Mouse (Mus musculus) embryo, embryonic 11.5 days (tissue): Measurements from ENCODE around the gene Mms22l.
A peak's percentile ranks its signal among the peaks of the same experiment; 100 is the strongest.
"Not testable (repeated sequence)": the region's sequence is repeated elsewhere in the genome, so short reads cannot be mapped to it uniquely, and the experiment has no call there.

Experiments
- DNase-seq: peaks from one replicate; pipeline ENCODE4 v3.0.0-alpha.2; 2012; ENCODE audit warnings: low read depth, low spot score

Mms22l gene

DNA sequence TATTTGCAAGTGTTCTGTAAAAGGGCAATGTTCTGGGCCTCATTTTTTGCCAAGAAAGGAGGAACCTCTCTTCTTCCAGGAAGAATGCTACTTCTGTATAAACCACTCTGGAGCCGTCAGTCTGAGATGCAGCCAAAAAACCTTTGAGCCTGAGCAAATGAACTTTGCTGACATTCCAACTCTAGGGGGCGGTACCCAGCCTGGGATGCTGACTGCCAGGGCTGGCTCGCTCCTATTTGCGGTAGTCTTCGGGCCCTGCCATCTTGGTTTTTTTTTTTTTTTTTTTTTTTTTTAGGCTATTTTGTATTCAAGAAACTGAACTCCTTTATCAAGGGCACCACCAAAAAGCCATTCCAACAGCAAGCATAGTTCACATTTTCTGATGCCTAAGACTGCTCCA, 124.2 kb downstream of the Mms22l start:
- no peak for DNase-seq

DNA sequence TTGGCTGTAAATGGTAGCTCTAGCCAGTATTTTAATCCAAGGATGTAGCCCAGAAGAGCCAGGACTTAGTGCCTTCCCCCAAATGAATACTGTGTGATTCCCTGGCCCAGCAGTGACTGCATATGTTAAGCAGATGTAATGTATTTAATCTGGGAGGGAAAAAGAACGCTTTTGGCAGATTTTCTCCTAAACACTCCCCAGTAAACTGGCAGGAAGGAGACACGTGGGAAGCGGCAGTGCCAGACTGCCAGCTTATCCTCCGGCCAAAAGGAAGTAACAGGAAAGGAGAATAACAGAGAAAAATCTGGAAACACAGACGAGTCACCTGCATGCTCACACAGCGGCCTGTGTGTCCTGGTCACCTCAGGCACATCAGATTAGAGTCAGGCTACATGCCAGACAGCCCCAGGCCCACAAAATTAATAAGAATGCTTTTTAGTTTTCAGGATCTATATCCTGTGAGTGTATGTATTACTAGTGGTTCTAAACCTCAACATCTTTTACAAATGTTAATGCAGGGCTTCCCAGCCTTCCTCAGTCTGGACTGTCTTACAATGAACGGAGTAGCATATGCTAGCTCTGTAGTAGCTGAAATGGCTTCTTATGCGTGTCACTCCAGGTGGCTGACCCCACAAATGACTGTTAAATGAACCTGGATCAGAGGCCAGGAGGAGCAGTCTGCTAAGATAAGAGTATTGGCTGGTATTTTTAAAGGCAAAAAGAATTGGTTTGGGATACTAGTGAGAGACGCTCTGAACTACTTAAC, 125.4 kb downstream of the Mms22l start:
- no peak for DNase-seq

DNA sequence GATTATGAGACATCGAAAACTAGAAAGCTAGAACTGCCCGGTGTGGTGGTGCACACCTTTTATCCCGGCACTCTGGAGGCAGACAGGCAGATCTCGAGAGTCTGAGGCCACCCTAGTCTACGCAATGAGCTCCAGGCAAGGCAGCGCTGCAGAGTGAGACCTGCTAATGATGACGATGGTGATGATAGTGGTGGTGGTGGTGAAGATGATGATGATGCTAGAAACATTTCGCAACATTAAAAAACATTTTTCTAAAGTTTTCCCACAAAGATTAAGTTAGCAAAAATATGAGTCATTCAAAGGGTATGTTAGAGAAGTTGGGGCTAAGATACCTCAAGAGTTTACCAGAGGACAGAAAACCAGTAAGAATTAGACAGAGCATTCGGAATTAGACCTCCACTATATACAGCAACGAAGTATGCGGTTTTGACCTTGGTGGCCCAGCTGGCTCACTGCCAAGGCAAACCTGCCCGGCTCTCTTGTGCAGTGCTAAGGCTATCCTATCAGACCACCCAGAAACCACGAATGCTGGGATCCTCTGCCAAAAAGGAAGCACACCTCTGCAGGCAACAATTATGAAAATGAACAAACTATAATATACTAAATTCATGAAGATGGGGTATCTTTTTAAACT, 129.8 kb downstream of the Mms22l start:
- peak; percentile 7 for DNase-seq

DNA sequence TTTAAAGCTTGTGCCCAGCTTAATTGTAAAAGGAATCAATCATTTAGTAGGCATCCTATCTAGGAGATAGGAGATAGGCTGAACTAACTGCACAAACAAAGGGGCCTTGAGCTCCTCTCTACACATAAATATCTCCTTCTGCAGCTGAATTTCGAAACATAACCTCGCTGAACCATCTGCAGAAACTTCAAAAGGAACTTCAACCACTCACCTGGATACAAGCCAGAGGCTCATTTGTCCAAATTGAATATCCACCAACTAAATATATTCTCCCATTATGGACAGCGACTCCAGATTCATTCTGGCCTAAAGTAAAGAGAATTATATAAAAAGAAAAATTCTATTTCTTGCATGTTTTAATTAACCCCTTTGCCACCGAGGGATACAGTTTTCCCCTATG, 130.4 kb downstream of the Mms22l start:
- no peak for DNase-seq

DNA sequence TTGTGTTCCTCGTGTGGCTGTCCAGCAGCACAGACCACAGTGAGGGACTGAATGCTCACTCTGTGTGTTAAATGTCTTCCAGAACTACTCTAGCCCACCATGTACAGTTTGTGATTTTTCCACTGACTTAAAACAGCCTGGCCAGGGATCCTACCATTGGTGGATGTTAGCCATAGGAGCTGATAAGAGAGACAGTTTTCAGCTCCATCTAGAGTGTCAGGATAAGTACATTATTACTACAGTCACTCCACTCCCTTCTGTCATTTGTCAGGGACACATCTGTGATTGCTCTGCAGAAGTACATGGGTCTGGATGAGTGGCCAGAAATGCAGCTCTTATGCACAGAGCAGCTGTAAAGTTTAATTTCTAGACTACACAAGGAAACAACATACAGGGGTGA, 131.6 kb downstream of the Mms22l start:
- DNase-seq: no peak

DNA sequence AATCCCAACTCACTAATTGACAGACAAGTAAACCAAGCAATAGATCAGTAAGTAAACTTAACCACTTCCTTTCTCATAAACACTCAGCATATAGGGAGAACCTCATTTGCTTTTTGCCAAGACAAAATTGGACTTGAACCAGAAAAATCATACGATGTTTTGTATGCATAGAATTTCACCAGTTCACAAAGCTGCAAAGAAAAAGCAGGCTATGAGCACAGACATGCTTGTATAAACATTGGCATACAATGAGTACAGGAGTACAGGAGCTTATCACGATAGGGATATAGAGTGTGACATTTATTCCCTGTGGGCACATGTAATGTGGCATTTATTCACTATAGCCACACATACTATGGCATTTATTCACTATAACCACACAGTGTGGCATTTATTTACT, 134.2 kb downstream of the Mms22l start:
- no peak for DNase-seq

DNA sequence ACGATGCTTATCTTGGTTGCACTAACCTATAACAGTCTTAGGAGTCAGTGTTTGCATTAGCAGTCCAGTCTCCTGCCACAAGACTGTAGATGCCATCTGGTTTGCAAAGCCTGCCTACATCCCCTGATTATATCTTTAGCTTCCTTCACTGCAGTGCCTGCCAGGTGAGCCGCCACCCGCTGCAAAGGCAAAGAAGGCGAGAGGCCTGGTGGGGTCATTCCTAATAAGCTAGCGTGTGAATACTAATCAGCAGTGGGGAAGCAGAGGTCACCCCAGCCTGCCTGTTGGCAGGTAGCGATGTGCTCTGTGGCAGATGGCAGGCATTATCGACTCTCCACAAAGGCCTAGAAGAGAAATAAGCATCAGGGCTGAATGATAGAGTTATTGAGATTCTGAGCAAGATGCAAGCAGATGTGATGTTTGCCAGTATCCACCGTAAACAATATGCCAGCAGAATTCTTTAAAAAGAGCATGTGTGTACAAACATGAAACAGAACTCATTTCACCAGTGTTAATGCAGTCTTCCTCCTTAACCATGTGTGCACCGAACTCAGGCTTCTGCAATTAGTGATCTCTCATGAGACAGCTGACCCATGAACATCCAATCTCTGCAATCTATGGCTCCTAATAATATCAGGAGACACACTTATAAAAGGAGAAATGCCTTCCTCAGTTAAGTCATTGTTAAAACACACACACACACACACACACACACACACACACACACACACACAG, 135.1 kb downstream of the Mms22l start:
- DNase-seq: no peak

DNA sequence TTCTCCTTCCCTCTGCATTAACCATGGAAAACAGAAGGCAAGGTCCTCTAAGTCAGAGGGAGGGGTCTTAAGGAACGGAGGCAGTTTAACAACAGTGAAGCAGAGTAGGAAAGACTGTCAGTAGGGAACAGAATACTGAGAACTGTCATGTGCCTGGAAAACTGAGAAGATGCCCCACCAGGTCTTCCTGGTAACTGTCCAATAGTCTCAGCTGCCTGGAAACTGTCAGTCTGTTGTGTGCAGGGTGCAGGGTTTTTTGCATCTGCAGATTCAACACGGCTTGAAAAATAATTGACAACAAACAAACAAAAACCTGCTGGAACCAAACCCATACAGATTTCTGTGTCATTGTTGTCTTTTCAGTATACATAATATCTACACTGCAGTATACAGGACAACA, 146.1 kb downstream of the Mms22l start:
- no peak for DNase-seq

DNA sequence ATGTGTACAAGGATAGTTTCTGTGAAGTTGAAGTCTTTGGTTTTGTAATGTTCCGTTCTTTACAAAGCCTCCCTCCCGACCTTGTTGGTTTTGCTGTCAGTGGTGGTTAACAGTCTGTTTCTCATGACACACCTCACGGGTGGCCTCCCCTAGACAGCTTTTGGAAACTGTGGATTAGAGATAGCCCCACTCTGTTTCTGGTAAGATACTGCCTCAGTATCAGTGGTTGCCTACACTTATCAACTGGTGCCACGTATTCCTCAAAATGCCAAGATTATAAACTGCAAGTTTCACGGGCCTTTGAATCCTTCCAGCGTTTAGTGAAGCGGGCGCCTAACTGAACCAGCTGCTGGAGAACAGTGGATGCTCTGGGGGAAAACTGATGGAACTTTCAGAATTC, 148.5 kb downstream of the Mms22l start:
- not testable (repeated sequence) for DNase-seq
